Mouse (Mus musculus) frontal cortex, adult (tissue): ENCODE results near the gene Rcsd1.

ENCODE experiments used
- ATAC-seq: cut with Nextera tagmentation; 2 replicates; pipeline ENCODE4 v1.9.2; 2017; ENCODE audit warnings: mild to moderate bottlenecking, moderate library complexity, mixed read lengths; ENCODE audit not compliant: low TSS enrichment

The Rcsd1 gene

DNA sequence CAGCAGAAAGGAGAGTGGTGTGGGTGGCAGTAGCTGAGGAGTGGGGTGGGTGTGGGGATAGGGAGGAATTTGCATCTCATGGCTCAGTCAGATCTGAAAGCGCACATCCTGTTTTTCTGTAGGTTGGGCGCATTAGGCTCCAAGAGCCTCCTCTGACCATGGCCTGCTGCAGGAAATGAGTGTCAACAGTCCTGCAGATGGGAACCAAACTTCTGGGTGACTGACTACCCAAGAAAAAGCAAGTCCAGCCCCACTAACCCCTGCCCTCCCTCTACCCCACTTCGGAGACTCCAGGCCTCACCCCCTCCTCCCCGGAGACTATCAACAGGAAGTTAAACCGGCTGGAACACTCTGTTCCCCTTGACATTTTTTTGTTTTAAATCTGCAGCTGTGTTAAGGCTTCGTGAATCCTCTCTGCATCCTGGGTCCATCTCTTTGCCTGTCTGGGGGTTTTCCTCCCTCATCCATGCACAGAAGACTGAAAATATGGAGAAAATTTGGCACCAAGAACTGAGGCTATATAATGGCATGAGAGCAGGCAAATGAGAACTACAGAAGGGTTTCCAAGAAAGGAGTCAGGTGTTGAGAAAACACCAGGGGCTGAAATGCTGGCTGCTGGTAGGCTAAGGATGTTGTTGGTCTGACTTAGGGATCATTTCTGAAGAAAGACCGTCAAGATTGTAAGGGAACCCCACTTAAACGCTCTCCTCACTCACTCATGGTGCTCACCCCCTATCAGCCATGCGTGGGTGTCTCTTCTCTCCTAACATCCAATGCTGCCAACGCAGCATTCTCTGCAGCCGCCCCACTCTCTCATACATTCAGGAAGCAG, 8.4 kb upstream of the Rcsd1 start:
- ATAC-seq: peak; percentile 87

DNA sequence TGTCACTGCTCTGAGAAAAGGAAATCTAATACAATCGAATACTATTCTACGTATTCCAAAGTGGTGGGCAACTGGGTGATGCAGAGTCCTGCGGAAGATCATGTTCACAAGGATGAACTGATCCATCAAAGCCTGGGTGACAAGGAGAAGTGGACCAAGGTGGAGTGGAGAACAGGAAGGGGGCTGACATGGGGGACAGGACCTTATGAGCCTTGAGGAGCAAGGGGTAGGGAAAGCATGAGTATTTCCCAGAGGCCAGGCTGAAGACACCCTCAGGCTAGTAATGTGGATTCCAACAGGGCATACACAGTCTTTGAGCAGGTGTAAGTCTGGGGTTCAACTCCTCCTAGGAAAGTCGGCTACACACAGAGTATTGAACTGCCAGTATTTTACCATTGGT, 6.9 kb upstream of the Rcsd1 start:
- ATAC-seq: no peak

DNA sequence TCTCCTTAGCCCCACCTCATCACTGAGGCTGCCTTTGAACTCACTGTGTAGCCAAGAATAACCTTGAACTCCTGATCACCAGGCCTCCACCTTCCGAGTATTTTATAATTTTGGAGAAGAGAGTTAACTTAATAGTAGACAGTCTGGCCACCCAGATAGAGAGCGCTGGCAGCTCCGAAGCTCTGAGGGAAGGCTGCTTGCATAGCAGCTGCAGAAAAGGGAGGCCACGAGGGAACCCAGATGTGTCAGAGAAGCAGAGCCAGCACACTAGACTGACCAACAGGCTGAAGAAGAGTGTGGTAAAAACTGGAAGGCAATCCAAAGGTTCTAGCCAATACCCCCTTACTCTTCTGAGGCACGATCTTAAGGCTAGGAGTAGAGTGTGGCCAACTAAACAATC, 4.2 kb upstream of the Rcsd1 start:
- ATAC-seq: no peak

DNA sequence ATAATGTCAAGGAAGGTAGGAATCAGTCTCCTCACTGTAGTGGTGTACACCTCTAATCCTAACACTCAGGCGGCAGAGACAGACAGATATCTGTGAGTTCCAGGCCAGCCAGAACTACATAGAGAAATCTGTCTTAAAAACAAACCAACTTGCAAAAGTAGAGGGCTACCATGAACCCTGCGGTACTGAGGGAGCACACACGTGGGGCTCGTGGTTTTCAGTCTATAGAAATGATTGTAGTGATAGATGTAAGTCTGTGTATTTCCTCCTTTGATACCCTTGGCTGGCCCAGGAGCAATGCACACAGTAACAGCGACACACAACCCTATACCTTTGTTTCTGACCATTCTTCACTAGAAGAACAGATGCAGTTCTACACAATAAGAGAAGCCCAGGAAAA, 2.4 kb upstream of the Rcsd1 start:
- ATAC-seq: no peak

DNA sequence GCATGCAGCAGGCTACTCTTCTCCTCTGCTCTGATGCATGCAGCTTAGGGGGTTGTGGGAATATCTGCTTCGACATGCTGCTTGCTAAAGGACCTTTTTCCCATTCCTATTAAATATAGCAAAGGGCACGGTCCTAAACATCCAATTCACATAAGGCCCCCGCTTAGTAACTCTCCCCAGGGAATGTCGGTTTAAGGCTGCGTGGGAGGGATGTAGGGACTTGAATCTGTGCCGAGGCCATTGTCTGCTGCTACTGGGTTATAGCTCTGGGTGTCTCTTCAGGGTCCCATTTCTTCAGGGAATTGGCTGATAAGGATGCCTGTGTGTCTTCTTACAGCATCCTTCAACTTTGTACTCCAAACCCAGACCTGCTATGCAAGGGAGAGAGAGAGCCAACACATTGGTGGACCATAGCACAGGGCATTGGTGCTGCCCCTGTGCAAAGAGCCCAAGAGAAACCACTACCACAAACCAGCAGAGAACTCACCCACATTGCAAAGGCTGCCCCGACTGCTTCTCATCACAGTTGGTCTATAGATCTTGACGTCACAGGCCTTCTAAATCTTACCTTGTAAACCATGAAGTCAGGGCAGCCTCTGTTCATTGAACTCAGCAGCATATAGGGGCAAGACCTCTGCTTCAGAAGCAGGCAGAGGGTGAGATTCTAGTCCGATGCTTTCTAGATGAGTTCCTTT, 724 bp downstream of the Rcsd1 start:
- ATAC-seq: no peak

DNA sequence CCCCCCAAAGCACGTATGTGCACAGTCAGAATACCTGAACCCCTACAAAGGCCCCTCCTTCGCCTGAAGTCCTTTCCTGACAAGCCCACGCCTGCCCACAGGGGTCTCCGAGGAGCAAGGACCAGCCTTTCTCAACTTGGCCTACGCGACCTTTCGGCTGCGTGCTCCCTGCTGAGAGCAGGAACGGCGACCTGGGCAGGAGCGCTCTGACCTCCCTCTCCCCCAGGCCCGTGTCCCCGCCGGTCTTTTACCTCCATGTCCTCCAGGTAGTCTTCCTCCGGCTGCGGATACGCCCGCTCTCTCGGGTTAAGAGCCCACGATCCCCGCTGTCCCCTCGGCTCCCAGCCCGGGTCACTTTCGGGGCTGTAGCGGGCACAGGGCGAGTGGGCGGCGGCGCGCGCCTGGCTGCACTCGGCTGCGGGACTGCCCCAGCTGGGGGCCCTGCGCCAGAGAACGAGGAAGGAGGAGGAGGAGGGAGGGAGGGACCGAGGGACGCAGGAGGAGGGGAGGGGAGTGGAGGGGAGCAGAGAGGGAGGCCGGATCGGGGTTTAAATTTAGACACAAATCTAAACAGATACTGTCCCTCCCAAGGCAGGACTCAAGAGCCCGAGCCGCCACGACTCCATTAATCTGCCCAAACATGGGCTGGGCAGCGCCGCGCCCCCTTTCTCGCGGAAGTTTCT, 1.8 kb downstream of the Rcsd1 start:
- ATAC-seq: peak; percentile 43; the same call in 1 of the 2 replicates

DNA sequence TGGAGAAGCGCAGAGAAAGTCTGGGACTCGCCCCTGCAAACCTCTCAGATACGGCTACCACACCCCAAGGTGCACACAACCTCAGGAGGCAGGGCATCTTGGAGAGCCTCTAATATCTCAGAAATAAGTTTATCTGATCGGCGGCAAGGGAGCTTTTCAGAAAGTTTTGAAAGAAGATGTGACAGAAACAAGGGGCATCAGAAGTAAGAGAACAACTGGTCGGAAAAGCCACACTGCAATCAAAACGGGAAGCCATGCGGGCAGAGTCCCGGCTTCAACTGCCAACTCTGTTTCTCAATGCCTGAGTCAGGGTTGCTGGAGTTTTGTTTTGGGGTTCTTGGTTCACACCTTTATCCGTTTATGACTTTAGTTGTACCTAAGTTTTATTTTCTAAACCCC, 2.3 kb downstream of the Rcsd1 start:
- ATAC-seq: no peak

DNA sequence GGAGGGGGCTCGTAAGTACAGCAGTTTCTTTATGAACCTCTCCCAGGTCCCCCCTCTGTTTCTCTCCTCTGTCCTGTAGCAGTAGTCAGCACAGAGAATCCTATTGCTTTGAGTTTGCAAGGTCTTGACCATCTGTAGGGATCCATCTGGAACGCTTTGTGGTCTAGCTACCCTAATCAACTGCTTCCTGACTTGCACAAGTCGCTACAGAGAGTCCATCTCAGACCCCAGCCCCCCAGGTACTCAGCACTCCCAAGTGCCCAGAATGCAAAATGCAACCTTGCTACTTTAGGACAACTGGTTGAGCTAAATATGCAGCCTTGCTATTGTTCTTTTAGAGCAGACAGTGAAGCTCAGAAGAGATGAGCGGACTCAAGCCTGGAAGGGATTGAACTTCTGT, 3.1 kb downstream of the Rcsd1 start:
- ATAC-seq: no peak

DNA sequence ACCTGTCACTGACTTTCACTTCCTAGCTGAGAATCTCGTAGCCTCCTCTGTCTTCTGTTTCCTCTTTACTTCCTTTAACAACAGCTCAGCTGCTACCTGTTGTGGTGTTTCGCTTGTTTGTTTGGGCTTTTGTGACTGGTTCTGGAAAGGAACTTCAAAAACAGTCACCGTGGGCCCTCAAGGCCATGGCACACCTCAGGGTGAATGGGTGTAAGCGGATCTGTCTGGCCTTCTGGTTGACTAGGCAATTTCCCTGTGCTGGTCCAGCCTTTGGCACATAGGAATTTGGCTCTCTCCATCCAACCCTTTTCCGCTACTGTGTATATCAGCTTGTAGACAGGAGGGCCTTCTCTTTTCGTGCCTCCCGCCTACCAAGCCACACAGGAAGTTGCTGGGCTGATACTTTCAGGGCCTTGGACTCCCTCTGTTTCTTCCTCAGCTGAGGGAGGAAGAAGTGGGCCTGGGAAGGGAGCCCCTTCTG, 3.6 kb downstream of the Rcsd1 start:
- ATAC-seq: no peak

DNA sequence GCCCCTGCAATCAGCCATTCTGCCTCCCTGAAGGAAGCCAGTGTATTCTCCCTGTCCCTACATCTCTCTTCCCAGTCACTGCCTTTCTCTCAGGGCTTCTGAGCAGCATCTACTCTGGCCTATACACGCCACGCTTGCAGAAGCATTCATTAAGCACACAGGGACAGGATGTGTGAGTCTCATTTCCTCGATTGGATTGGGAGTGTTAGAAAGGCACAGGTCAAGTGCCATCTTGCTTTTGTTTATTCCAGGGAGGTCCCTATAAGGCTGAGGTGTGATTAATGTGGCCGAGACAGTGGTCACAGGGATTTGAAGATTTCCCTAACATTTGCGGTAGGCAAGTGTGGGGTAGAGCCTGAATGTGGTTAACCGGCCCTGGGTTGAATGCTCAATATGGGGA, 4.2 kb downstream of the Rcsd1 start:
- ATAC-seq: no peak

DNA sequence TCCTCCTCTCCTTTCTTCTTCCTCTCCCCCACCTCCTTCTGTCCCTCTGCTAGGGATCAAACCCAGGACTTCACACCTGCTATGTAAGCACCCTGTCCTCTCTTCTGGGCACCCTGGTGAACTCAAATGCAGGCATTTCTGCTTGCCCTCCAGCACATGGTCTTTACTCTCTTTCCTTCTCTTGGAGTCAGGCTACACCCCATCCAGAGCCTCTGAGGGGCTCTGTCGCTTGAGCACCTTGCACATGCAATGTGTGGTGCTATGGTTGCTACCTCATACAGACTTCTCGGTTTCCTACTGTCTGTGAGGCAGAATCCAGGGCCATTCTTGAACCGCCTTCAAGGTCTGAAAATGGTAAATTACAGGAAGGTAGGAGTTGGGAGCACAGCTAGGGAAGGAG, 4.7 kb downstream of the Rcsd1 start:
- no peak for ATAC-seq

DNA sequence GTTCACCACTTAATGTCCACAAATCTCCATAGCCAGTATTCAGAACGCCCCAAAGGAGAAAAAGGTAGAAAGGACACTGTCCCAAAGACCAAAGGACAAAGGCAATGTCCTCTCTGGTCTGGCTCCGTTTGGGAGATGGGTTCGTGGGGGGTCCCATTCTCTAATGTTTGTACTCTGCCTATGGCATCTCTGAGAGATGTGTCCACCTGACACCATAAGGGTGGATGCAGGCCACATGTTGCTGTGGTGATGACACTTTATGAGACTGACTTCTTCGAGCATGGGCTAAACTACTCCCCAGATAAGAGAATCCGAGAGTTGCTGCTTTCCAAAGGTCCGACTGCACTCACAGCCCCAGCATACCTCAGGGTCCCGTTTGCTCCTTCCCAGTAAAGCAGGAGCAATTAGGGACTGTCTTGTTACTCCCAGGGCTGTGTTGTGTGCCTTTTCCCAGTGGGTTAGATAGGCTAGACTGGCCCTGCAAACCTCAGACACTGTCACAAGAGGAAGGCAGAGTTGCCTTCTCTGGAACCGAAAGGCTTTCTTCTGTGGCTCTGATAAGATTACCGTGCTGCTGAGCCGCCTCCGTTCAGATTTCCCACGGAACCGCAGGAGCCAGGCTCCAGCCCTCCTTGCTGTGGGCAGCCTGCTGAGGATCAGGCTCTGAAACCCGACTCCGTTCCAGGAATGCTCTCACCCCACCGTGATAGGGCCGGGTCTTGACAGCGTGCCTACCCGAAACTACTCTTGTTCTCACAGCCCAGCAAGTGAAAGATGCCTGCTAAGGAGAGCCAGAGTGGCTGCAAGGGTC, 7.1 kb downstream of the Rcsd1 start:
- ATAC-seq: peak; percentile 90

DNA sequence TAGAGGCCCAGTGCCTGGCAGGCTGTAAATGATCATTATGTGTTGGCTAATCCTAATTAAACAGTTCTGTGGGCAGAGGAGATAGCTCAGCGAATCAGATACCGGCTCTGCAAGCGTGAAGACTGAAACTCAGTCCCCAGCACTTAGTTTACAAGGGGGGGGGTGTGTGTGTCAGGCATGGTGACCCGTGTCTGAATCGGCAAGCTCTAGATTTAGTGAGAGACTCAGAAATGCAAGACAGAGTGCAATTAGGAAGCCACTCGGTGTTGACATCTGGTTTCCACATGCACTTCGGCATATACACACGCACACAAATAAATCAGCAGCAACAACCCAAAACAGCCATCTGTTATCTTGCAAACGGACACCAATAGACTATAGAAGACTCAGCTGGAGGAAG, 8.0 kb downstream of the Rcsd1 start:
- ATAC-seq: no peak

DNA sequence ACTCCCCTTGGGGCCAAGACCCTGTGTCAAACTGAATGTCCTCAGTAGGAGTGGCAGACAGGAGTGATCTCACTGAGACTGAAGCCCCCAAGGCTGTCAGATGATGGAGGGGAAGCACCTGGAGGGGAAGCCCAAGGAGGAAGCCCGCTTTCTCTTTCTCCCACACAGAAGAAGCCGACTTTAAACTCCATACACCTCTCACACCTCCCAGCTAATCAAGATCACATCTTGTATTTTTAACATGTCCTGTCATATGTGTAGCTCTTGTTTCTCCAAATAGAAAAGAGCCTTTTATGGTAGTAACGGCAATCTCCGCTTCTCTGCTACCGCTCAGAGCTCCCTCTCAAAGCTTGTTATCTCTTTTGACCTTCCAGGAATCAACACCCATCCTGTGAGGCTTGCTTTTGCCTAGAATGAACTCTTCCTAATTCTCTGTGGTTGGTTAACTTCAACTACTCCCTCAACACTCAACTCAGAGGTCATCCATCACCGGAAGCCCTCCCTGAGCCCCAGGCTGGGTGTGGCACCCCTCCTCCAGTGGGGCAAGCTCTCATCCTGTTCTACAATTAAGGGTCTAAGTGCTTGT, 8.5 kb downstream of the Rcsd1 start:
- ATAC-seq: no peak

DNA sequence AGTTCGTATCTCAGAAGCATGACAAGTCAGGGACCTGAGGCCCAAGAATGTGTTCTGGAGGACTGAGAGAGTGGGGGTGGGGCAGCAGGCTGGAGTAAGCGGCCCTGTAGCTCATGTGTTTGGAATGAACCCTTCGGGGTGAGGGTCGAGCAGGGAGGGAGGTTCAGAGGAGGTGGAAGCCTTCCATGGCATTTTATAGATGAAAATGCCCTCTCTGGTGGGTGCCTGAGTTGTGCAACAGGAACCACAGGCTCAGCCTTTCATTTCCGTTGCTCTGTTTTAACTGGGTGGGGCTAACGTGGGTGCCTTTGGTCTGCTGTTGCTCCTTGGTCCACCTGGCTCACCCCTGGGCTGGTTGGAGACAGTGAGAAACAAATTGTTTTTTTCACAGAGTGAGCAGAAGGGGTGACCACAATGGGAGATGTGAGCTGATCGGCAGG, 9.2 kb downstream of the Rcsd1 start:
- no peak for ATAC-seq

DNA sequence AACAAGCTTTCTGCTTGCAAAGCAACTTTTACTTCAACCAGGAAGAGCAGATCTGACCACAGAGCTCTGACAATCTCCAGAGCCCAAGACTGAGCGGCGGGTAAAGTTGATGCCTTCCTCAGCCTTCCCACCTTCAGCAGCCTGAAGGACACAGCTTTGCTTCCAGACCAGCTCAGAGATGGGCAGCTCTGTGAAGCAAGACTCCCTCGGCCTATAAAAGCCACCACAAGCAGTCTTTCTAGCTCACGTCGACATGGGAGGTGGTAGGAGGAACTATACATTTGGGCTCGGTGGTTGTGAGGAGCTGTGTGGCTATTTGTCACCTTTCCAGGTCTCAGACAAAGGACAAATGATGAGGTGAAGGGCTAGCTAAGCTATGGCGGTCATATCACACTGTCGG, 11.9 kb downstream of the Rcsd1 start:
- no peak for ATAC-seq

DNA sequence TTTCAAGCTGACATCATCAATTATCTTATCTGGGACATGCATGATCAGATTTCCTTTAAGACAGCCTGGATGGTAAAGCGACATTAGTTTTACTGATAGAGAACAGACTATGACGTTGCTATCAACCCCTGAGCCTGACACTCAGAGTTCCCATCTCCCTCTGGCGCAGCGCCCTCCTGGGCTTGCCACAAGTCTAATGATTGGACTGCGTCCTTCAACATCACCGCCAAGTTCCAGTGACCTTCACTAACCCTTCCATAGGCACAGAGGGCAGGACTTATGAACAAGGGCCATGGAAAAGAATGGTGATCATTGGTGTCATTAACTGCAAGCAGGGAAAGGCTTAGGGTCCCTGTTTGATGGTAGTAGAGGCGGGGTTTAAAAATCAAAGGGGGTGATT, 12.7 kb downstream of the Rcsd1 start:
- no peak for ATAC-seq

DNA sequence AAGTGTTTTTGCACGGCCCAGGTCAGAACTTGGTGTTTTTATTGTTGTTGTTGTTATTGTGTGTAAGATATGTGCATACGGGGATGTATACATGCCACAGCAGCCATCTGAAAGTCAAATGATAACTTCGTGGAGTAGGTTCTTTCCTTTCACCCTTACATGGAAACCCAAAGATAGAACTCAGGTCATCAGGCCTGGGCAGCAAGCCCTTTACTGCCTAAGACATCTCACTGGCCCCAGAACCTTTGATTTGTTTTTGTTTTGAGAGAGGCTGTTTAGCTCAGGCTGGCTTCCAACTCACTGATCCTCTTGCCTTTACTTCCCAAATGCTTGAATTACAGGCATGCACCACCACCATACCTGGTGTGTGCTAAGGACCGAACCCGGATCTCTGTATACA, 13.5 kb downstream of the Rcsd1 start:
- no peak for ATAC-seq

DNA sequence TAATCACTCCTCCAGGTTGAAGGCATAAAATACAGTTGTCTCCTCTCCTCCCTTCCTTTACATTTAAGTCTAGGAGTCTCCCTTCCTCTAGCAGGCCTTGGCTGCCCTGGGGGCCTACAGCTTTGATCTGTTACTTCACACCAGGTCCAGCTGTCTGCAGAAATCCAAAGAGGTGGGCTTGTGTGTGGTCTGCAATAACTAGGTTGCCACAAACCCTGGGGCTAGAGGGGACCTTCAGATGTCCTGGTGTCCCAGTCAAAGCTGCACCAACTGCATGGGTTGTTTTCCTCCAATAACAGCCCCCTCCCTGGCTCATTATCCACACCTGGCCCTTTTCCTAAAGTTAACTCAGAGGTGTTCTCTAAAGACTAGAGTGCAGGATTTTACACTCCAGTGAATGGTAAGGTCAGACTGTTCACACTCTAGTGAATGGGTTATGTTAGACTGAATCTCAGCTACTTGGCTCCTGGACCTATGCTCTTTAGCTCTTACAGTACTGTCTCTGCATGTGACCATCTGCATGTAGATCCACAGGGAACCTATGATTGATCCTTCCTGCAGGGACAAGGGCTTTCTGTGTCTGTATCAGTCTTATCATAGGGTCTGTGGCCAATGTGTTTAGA, 14.1 kb downstream of the Rcsd1 start:
- no peak for ATAC-seq

DNA sequence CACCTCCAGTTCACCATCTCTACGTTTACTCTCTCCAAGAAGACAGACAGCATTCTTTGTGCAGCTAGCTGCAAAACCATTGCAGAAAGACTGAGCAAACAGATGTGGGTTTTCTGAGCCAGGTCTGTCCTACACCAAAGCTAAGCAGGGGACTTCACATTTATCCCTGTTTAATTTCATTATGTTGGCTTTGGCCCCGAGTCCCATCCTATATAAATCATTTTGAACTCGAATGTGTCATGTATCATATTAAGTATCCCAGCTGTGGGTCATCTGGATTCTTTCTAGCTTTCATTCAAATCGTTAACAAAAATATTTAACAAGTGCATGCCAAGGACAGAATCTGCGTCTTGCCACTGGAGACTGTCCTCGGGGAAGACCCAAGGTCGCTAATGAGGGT, 15.7 kb downstream of the Rcsd1 start:
- no peak for ATAC-seq

DNA sequence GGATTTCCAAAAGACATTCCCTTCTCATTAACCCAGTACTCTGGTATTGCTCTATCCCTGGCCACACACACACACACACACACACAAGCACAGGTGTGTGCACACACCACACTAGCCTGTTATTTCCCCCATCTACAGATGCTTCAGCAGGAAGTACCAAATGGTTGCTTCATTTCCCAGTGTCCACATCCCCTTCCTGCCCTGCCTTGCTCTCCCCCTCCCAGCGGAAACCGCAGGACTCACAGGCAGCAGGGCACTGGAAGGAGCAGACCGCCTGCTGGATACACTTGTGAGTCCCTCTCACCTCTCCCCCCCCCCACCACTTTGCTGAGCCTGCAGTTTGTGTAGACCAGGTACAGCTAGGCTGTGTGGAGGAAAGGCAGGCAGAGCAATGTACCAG, 18.0 kb downstream of the Rcsd1 start:
- ATAC-seq: no peak
